Mouse (Mus musculus): ENCODE results near the gene Eif2b3. TPM values are rescaled to one million over a fixed set of nuclear protein-coding genes. Genes with fewer than 3 reads are reported as not detected.

Gene Eif2b3
- polyA plus RNA-seq, 1 experiment = 73.3 TPM

DNA sequence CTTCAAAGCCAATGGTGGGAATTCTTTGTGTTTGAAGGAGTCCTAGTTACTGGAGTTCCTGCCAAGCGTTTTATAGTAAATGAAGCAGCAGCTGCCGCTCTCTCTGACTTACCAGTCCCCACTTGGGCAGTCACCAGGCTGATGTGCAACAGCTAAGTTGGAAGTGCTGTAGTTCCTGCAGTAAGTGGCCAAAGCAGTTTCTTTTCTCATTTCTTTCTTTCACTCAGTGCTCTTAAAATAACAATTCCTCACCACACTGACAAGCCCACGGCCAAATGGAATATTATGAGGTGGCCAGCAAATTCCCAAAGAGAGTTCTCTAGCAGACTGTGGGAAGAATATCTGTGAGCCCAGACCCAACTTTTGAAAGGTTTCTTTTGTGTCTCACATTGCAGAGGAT lies 12.1 kb upstream of the Eif2b3 start:
- Histone ChIP-seq H3K36me3 (ENCODE audit: control insufficient read depth, insufficient read depth, low read length, poor library complexity, severe bottlenecking) (no peaks in the 10 kb centered on the region), H3K4me1 (ENCODE audit: control insufficient read depth, insufficient read depth, low read length) (no peaks in the 10 kb centered on the region)
- no peak for TF ChIP-seq CTCF (IDR thresholded peaks at IDR 0.05; ENCODE audit: low read depth, low read length)
- TF ChIP-seq POLR2A (IDR thresholded peaks at IDR 0.05; ENCODE audit: insufficient read depth, low read length) = no peak
- no peak for TF ChIP-seq EP300 (IDR thresholded peaks at IDR 0.05; ENCODE audit: insufficient read depth, low read depth, low read length)

DNA sequence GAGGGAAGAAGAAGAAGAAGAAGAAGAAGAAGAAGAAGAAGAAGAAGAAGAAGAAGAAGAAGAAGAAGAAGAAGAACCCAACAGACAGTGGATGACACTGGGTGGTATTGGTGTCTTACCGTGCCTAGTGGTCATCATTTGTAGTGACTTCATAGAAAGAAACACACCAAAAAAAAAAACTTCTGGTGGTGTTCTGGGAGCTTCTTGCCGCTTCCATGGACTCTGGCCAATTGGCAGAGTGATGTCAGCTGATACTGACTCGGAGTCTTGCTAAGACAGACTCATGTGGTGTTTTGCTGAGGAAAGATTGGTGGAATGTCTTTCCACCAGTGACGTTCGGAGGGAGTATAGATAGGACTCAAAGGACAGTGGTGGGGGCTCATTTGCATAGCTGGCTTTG lies 9.0 kb upstream of the Eif2b3 start:
- TF ChIP-seq CTCF (IDR thresholded peaks at IDR 0.05; ENCODE audit: low read depth, low read length) (no peak), EP300 (IDR thresholded peaks at IDR 0.05; ENCODE audit: insufficient read depth, low read depth, low read length) (no peak), POLR2A (IDR thresholded peaks at IDR 0.05; ENCODE audit: insufficient read depth, low read length) (no peak)
- no peaks in the 10 kb centered on the region for H3K27me3 ChIP-seq (ENCODE audit: control insufficient read depth, insufficient read depth, low read length, poor library complexity, severe bottlenecking)

More for the DNA sequence above, 12.1 kb upstream of the Eif2b3 start:
- H3K9me3 ChIP-seq (replicated peaks; ENCODE audit: control insufficient read depth, insufficient read depth, low read length, poor library complexity, severe bottlenecking) = no peaks in the 10 kb centered on the region
- H3K9ac ChIP-seq (ENCODE audit: low read depth, poor library complexity, severe bottlenecking) = no peak overlapping the region
- no peaks in the 10 kb centered on the region for H3K27me3 ChIP-seq (ENCODE audit: control insufficient read depth, insufficient read depth, low read length, poor library complexity, severe bottlenecking)
- no peak overlapping the region for H3K27ac ChIP-seq (ENCODE audit: insufficient read depth, low read length)
- no peak overlapping the region for H3K4me3 ChIP-seq (ENCODE audit: low read depth, low read length)

DNA sequence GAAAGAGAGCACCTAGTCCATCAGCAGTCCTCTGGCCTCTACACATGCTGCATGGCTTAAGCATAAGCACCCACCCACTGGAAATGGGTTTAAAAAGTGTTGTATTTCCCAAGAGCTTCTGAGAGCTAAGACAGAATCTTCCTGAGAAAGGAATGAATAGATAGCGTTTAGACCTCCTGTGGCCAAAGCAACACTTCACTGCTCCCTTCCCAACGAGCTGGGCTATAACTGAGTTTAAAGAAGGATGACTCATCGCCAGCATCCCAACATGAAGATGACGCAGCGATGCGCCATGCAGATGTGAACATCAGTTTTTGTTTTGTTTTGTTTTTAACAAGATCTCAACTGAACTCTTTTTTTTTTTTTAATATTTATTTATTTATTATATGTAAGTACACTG lies 5.6 kb upstream of the Eif2b3 start:
- H3K4me1 ChIP-seq (ENCODE audit: control insufficient read depth, insufficient read depth, low read length) = no peaks in the 10 kb centered on the region
- no peak overlapping the region for H3K9ac ChIP-seq (ENCODE audit: low read depth, poor library complexity, severe bottlenecking)
- H3K27me3 ChIP-seq (ENCODE audit: control insufficient read depth, insufficient read depth, low read length, poor library complexity, severe bottlenecking) = no peaks in the 10 kb centered on the region
- no peaks in the 10 kb centered on the region for H3K9me3 ChIP-seq (replicated peaks; ENCODE audit: control insufficient read depth, insufficient read depth, low read length, poor library complexity, severe bottlenecking)
- H3K36me3 ChIP-seq (ENCODE audit: control insufficient read depth, insufficient read depth, low read length, poor library complexity, severe bottlenecking) = no peaks in the 10 kb centered on the region
- TF ChIP-seq EP300 (IDR thresholded peaks at IDR 0.05; ENCODE audit: insufficient read depth, low read depth, low read length) (no peak), CTCF (IDR thresholded peaks at IDR 0.05; ENCODE audit: low read depth, low read length) (no peak), POLR2A (IDR thresholded peaks at IDR 0.05; ENCODE audit: insufficient read depth, low read length) (no peak)
- no peak overlapping the region for H3K27ac ChIP-seq (ENCODE audit: insufficient read depth, low read length)
- H3K4me3 ChIP-seq (ENCODE audit: low read depth, low read length) = no peak overlapping the region

More for the DNA sequence above, 9.0 kb upstream of the Eif2b3 start:
- no peak overlapping the region for H3K9ac ChIP-seq (ENCODE audit: low read depth, poor library complexity, severe bottlenecking)
- H3K4me3 ChIP-seq (ENCODE audit: low read depth, low read length) = no peak overlapping the region
- H3K9me3 ChIP-seq (replicated peaks; ENCODE audit: control insufficient read depth, insufficient read depth, low read length, poor library complexity, severe bottlenecking) = no peaks in the 10 kb centered on the region
- no peaks in the 10 kb centered on the region for H3K4me1 ChIP-seq (ENCODE audit: control insufficient read depth, insufficient read depth, low read length)
- H3K27ac ChIP-seq (ENCODE audit: insufficient read depth, low read length) = no peak overlapping the region
- H3K36me3 ChIP-seq (ENCODE audit: control insufficient read depth, insufficient read depth, low read length, poor library complexity, severe bottlenecking) = no peaks in the 10 kb centered on the region

DNA sequence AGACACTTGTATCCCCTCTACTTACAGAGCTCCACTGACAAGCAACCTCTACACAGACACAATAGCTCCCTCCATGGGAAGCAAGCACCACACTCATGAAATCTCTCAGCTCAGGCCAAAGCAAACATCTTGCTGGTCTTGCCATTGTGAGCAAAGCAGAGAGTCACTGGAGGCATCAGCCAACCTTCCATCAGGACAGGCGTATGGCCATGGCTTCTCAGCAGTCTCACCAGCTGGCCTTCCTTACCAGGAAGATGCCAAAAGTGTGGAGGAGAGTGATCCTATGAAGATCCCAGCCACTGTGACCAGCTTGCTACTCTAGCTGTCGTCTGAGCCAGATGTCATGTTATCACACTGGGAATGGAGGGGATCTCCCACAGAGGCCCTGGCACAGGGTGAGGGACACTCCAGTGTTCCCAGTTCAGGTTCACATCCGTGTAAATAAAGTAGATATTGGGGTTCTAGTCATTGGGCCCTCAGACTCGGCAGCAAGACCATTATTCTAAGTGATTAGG lies 4.2 kb upstream of the Eif2b3 start:
- TF ChIP-seq EP300 (IDR thresholded peaks at IDR 0.05; ENCODE audit: insufficient read depth, low read depth, low read length) (no peak), POLR2A (IDR thresholded peaks at IDR 0.05; ENCODE audit: insufficient read depth, low read length) (no peak), CTCF (IDR thresholded peaks at IDR 0.05; ENCODE audit: low read depth, low read length) (no peak)
- no peak overlapping the region for H3K9ac ChIP-seq (ENCODE audit: low read depth, poor library complexity, severe bottlenecking)
- H3K27ac ChIP-seq (ENCODE audit: insufficient read depth, low read length) = no peak overlapping the region
- H3K36me3 ChIP-seq (ENCODE audit: control insufficient read depth, insufficient read depth, low read length, poor library complexity, severe bottlenecking) = no peaks in the 10 kb centered on the region
- H3K4me1 ChIP-seq (ENCODE audit: control insufficient read depth, insufficient read depth, low read length) = no peaks in the 10 kb centered on the region
- H3K27me3 ChIP-seq (ENCODE audit: control insufficient read depth, insufficient read depth, low read length, poor library complexity, severe bottlenecking) = no peaks in the 10 kb centered on the region
- no peak overlapping the region for H3K4me3 ChIP-seq (ENCODE audit: low read depth, low read length)
- H3K9me3 ChIP-seq (replicated peaks; ENCODE audit: control insufficient read depth, insufficient read depth, low read length, poor library complexity, severe bottlenecking) = no peaks in the 10 kb centered on the region

DNA sequence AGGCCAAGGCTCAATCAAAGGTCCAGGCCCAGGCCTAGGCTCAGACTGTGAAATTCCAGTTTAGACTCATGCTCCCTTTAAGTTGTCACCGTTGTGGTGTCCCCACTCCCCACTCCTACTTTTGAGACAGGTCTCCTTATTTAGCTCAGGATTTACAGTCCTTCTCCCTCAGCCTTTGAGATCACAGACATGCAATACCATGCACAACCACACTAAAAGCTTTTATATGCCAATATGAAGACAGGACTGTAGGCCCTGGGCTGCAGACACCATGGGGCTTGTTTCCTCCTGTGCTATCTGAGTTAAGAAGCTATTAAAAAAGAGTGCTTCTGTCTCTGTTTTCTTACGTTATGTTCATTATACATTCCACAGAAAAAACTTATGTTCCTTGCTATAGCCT lies 1.5 kb upstream of the Eif2b3 start:
- Histone ChIP-seq H3K9me3 (replicated peaks; ENCODE audit: control insufficient read depth, insufficient read depth, low read length, poor library complexity, severe bottlenecking) (no peaks in the 10 kb centered on the region), H3K4me3 (ENCODE audit: low read depth, low read length) (no peak overlapping the region), H3K27me3 (ENCODE audit: control insufficient read depth, insufficient read depth, low read length, poor library complexity, severe bottlenecking) (no peaks in the 10 kb centered on the region), H3K36me3 (ENCODE audit: control insufficient read depth, insufficient read depth, low read length, poor library complexity, severe bottlenecking) (no peaks in the 10 kb centered on the region), H3K9ac (ENCODE audit: low read depth, poor library complexity, severe bottlenecking) (no peak overlapping the region), H3K4me1 (ENCODE audit: control insufficient read depth, insufficient read depth, low read length) (no peaks in the 10 kb centered on the region), H3K27ac (ENCODE audit: insufficient read depth, low read length) (no peak overlapping the region)
- no peak for TF ChIP-seq POLR2A (IDR thresholded peaks at IDR 0.05; ENCODE audit: insufficient read depth, low read length)
- TF ChIP-seq EP300 (IDR thresholded peaks at IDR 0.05; ENCODE audit: insufficient read depth, low read depth, low read length) = no peak

DNA sequence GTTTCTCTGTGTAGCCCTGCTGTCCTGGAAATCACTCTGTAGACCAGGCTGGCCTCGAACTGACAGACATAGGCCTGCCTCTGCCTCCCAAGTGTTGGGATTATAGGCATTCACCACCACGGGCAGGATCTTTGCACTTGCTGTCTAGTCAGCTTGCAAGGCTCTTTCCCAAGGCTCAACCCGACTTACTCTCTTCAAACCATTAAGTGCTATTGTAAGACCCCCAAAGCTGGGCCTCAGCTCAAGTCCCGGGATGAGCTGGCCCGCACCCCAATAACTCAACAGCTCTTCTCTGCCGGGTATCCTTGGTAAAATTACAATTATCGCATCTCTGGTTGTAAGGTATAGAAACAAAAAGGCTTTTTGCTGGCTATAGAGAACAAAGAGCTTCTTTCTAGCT lies 875 bp upstream of the Eif2b3 start:
- peaks cover 1% of the 10 kb centered on the region; the same call in 1 of the 2 replicates for H3K36me3 ChIP-seq (ENCODE audit: control insufficient read depth, insufficient read depth, low read length, poor library complexity, severe bottlenecking)
- no peaks in the 10 kb centered on the region for H3K27me3 ChIP-seq (ENCODE audit: control insufficient read depth, insufficient read depth, low read length, poor library complexity, severe bottlenecking)
- no peaks in the 10 kb centered on the region for H3K9me3 ChIP-seq (replicated peaks; ENCODE audit: control insufficient read depth, insufficient read depth, low read length, poor library complexity, severe bottlenecking)
- H3K4me3 ChIP-seq (ENCODE audit: low read depth, low read length) = no peak overlapping the region
- no peaks in the 10 kb centered on the region for H3K4me1 ChIP-seq (ENCODE audit: control insufficient read depth, insufficient read depth, low read length)
- H3K27ac ChIP-seq (ENCODE audit: insufficient read depth, low read length) = no peak overlapping the region
- no peak for TF ChIP-seq EP300 (IDR thresholded peaks at IDR 0.05; ENCODE audit: insufficient read depth, low read depth, low read length)
- TF ChIP-seq CTCF (IDR thresholded peaks at IDR 0.05; ENCODE audit: low read depth, low read length) = no peak
- no peak for TF ChIP-seq POLR2A (IDR thresholded peaks at IDR 0.05; ENCODE audit: insufficient read depth, low read length)
- H3K9ac ChIP-seq (ENCODE audit: low read depth, poor library complexity, severe bottlenecking) = no peak overlapping the region

All from ES-Bruce4 (cell line).